Mouse (Mus musculus) adrenal gland, postnatal 4 days (tissue): ENCODE data around the gene Umps. TPM values are rescaled to one million over a fixed set of nuclear protein-coding genes. Genes with fewer than 3 reads are reported as not detected.

Experiments
- DNase-seq, 2 experiments: peaks; one replicate each; pipeline ENCODE4 v3.0.0; 2021 to 2022; ENCODE audit warnings: low spot score in 2 of 2, mixed read lengths in 2 of 2
- total RNA-seq, 2 experiments: library from RNA; stranded (reverse); gene quantifications; 2 replicates each; pipeline ENCODE4 v1.2.3; 2021

The Umps gene
- total RNA-seq, 2 experiments from 2014 or later = 42.2 to 45.0 TPM

DNA sequence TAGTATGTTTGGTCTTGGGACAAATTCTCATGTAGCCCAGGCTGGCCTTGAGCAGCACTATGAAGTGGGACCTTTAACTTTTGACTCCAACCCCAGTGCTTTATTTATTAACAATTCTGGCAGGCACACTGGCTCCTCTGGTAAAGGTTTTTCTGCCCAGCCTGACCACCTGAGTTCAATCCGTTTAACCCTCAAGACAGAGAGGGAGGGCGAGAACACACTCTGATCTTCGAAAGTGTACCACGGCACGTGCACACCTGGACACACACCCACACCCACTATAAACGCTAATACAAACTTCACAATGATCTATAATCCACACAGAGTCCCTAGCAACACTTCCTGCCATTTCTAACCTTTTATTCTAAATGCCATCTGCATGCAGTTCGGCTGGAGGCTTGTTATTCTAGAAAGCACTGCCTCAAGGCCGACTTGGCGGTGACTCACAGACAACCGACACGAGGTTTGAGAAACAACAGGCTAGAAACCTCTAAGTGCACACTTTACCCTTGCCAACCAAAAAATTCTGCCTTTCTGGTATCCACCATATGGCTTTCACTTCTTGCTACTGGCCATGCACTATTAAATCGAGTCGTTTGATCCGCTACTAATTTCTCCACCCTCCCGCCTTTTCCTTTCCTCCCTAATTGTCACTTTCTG, 830 bp downstream of the Umps start:
- no peak for DNase-seq

- DNase-seq = no peak
These were observed 3.3 kb downstream of the Umps start for GRCm38 (mm10) chr16:33963509-33963908.

- DNase-seq = no peak
These were observed 12.0 kb downstream of the Umps start for GRCm38 (mm10) chr16:33954793-33955192.

DNA sequence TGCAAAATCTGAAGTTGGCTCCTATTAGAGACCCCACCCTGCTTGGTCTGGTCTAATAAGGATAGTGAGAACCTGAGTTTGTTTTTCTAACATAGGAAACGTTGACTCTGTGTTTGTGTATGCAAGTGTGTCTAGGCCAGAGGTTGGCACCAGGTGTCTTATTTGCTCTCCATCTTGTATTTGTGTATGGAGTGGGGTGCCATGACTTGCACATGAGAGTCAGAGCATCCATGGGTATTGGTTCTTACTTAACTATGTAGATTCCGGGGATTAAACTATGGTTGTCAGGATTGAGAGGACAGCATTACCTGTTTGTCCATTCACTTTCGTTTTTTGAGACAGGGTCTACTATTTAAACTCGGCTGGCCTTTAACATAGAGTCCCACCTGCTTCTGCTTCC, 13.8 kb downstream of the Umps start:
- no peak for DNase-seq

DNA sequence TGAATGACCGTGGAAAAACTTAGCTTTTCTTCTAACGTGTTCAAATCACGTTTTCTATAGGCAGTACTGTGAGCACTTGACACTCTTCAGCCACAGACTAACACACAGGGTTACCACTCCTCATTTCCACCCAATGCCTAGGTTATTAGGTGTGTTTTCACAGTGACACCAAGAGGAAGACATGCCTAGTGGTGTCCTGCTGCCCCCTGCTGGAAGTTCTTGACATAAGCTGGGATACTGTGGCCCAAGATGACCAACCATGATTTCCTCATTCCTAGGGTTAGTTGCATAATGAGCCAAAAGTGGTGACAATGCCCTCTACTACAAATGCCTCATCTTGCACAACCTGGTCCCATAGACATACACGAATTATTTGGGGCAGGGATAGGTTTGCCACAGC, 16.0 kb downstream of the Umps start:
- peak; percentile 66 to 85 for DNase-seq

DNA sequence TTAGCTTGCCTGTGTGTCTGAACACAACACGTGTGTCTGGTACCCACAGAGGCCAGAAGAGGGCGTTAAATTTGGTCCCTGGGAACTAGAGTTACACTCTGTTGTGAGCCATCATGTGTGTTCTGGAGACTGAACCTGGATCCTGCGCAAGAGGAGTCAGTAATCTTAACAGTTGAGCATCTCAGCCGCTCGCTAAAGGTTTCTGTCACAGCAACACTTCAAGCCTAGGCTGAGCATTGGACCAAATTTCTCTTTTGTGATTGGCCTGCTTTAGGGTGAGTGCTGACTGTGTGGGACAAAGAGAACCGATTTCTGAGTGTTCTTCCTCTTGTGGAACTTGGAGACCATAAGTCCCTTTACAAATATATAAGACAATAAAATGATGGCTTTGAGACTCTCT, 16.5 kb downstream of the Umps start:
- DNase-seq = no peak

- no peak for DNase-seq
These were observed 18.9 kb downstream of the Umps start for GRCm38 (mm10) chr16:33947664-33948571.

DNA sequence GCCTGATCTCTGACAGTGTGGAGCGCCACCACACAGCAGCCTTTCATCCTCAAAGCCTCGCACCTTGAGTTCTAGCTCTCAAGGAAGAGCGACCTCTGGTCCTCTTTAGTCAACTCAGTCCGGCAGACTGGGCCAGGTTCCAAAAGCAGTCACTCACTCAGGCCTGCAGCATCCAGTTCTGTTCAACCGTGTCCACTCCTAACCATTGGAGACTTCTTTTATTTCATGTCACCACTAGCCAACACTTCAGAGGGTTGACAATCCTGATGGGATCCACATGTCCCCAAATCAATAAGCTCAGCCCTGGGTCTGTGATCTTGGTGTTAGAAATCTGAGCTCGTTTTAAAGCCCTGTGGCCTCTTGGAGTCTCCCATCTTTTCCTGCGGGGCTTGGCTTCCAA, 20.8 kb downstream of the Umps start:
- no peak for DNase-seq

GRCm38 (mm10) chr16:33944772-33945171, 22.1 kb downstream of the Umps start:
- no peak for DNase-seq

- no peak for DNase-seq
These were observed 22.7 kb downstream of the Umps start for GRCm38 (mm10) chr16:33944126-33944525.

DNA sequence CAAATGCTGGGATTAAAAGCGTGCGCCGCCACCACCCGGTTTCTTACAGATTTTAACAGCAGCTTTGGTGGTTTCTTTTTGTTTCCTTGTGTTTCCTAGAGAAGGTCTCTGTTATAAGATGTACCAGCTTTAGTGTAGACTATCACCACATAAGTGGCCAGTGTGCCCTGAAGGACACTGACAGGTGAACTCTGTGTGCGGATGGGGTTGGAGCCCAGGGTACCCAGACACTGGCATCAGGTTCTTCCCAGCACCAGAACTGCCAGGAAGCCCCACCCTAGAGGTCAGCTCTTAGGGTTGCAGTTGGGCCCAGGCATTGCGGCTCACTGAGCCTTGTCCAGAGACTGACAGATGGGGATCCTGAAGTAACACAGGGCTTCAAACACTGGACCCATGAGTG, 23.4 kb downstream of the Umps start:
- no peak for DNase-seq

GRCm38 (mm10) chr16:33942341-33942740, 24.5 kb downstream of the Umps start:
- no peak for DNase-seq

DNA sequence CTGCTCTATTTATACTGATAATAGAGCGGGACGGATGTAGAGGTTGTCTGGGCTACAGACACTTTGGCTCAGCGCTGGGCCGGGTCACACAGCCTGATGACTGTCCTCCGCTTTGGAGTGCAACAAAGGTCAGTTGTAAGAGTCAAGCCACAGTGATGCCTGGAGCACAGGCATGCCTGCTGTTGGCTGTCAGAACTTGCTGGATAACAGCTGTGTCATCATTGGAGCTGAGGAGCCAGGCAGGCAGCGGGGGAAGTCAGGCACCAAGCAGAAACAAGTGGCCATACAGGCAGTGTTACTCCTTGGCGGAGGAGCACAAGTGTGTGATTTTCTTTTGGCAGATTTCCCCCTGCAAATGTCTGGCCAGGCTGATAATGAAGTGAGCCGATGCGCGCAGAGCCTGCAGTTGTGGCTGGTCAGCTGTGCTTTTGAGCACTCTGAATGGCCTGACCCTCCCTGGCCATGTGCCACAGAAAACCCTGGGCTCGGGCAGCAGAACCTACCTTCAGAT, 25.5 kb downstream of the Umps start:
- no peak for DNase-seq

DNA sequence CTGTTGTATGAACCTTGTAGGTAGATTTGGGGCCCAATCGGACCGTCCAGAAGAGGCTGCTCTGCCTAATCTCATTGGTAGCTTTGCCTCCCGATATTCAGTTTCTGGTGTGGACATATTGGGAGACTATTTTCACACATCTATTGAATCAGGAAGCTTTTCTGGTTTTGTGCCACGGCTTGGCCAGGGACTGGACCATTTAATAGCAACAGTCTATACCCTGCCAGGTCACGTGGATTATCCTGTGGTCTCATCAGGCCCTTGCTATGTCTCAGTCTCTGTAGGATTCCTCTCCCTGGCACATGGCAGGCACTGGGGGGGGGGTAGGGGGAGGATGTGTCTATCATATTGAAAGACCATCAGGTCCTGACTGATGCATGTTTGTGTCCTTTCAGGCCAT, 26.7 kb downstream of the Umps start:
- no peak for DNase-seq

DNA sequence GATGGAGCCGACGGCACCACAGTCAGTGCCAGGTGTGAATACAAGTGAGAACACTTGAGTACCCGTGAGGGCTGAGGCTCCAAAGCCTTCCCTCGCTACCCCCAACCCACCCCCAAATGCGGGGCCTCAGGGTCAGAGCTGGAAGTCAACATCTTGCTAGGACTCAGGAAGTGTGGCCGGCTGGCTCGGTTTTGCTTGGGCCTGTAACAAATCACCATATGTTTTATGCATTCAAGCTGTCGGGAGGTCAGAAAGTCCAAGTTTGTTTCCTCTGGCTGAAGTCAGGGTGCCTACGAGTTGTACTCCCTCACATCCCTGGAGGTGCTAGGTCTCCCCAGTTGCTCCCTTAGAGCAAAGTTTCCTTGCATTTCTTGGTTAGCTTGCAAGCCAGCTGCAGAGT, 27.2 kb downstream of the Umps start:
- no peak for DNase-seq

GRCm38 (mm10) chr16:33939133-33939531, 27.7 kb downstream of the Umps start:
- DNase-seq = no peak

GRCm38 (mm10) chr16:33938311-33939132, 28.3 kb downstream of the Umps start:
- DNase-seq = no peak

- DNase-seq = no peak
These were observed 29.3 kb downstream of the Umps start for GRCm38 (mm10) chr16:33937567-33937966.

DNA sequence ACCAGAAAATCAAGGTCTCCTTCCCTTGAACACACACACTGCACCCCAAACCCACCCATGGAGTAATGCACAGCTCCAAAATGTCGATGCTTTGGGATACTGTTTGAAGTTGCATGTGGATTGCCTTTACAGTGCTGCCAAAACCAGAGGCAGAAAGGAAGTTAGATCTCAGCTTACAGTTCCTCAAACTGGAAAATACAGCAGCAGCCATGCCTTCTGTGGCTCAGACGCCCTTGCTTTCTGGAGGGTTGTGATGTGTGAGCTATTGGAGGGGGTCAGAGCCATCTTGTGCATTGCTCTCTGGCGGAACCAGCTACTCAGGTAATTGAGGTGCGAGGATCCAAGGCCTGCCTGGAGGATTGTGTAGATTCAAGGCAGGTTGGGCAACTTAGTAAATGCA, 30.0 kb downstream of the Umps start:
- DNase-seq = no peak

GRCm38 (mm10) chr16:33935407-33935785, 31.4 kb downstream of the Umps start:
- DNase-seq = no peak

- no peak for DNase-seq
These were observed 32.0 kb downstream of the Umps start for GRCm38 (mm10) chr16:33934701-33935406.
